Mouse (Mus musculus): ENCODE measurements at regions not wholly inside any gene's neighbourhood (a gene's known extent, or its start where the extent isn't known, plus 50 kb on each side); places are given as distances from the start of the nearest gene placed in this dataset.

DNA sequence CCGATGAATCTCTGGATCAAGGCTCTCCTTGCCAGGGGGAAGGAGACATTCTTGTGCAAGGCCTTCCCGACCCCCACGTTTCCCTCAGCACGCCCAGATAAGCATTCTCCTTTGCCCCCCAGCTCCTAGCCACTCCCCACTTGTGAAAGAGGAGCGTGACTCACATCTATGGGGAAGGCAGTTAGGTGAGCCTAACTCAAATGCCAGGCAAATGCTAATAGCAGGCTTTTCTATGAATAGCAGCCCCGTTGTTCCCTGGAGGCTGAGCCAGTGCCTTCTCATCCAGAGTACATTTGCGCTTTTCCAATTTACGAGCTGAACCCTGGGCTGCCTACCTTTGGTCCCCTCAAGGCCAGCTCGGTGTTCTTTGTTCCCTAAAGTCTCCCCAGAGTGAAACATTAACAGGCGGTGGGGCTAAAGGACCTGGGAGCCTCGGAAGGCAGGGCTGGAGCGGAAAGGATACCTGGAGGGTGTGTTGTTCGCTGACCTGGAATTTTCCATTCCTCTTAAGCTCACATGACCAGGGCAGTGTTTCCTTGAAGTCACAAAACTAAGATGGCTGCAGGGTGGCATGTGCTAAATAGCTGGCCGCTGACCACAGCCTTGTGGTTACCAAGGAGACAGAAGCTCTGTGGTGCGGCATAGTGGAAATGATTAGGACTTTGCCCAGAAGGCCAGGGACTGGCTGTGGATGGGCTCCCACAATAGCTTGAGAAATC, 87.5 kb downstream of the Atp1a1 start:
- TF ChIP-seq CTCF (IDR thresholded peaks at IDR 0.05) (no peak), POLR2A (IDR thresholded peaks at IDR 0.05; ENCODE audit: insufficient read depth, low read depth, low read length) (no peak)
